Mouse (Mus musculus) embryo, embryonic 10.5 days (tissue): ENCODE data around the gene Gm14137.

ENCODE experiments used
- DNase-seq: peaks from one replicate; pipeline ENCODE4 v3.0.0-alpha.2; 2015; ENCODE audit warnings: low spot score

Gm14137 gene

DNA sequence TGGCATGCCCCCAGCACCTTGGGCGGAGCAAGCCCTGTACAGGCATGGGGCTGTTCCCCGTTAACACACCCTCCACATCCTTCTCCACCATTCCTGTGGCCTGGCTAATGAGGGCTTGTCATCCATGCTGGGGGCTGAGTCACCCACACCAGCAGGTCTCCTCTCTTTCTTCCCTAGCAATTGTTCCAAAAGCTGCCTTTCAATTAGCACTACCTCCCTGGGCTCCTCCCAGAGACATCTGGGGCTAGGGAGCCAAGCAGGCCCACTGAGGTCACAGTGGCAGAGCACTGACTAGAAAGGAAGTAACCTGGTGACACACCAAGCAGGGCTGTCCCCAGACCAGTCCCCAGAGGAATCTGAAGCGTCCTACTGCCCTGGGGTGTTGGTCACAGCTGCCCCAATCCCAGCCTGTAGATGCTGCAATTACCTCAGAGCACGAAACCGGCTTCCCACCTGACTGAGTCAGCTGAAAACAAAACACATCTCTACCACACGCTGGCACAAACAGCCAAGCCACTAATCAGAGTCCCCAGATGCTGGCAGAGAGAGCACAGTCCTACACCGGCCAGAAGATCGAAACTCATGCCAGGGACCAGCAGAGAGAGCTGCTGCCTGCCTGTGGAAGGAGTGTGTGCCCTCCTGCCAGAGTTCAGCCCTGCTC is at the start of gene Gm14137:
TSS of gene Gm14137 (plus strand) at position 519 of the 661 bp plus-strand sequence.
- DNase-seq, result no peak

GRCm38 (mm10) chr2:119136346-119136898 is 37.9 kb upstream of the Gm14137 start:
- DNase-seq, result no peak

- no peak for DNase-seq
These were observed 29.1 kb upstream of the Gm14137 start for GRCm38 (mm10) chr2:119145199-119145598.

DNA sequence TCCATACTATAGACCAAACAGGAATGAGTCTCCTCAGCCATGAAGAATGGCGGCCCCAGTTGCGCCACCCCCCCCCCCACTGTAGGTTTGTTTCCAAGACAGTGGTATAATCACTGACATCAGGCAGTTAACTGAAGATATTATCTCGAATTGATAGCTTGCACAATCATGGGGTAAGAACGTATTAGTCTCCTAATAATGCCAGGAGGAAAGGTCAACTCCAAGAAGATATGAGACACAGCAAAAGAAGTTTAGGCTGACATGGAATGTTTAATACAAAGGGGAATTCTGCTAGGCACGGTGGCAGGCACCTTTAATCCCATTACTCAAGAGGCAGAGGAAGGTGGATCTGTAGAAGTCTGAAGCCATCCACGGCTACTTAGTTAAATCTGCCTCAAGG is 27.9 kb upstream of the Gm14137 start:
- DNase-seq, result no peak

- no peak for DNase-seq
These were observed 27.1 kb upstream of the Gm14137 start for GRCm38 (mm10) chr2:119147160-119147678.

GRCm38 (mm10) chr2:119147775-119148174 is 26.5 kb upstream of the Gm14137 start:
- DNase-seq, result no peak

DNA sequence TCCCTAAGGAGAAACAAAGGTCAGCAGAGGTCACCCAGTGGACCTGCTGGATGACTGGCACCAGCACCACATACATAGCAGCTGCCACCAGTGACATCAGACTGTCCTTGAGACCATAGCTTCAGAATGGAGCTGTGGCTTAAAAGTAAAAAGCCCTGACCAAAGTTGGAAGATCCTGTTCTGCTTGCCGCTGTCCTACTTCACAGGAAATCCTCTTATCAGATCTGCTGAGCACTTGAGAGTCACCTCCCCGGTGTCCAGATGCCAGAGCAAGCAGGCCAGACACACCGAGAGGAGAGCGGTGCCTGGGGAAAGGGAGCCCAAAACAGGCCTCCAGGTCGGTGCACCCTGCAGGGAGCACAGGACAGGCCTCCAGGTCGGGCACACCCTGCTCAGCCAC is 22.1 kb upstream of the Gm14137 start:
- no peak for DNase-seq

DNA sequence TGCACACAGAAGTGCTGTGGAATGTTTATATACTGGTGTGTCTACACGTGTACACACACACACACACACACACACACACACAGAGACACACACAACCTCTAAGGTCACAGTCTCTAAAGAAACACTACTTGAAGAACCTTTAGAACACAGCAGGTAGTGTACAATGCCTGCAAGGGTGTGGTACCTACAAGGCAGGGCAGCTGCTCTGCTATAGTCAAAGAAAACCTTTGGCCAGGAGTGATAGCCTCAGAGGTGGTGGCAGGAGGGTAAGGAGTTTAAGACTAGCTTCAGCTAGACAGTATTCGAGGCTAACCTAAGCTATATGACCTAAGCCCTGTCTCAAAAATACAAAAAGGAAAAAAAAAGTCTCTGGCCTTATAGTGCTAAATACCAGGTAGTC is 19.6 kb upstream of the Gm14137 start:
- DNase-seq, result no peak

DNA sequence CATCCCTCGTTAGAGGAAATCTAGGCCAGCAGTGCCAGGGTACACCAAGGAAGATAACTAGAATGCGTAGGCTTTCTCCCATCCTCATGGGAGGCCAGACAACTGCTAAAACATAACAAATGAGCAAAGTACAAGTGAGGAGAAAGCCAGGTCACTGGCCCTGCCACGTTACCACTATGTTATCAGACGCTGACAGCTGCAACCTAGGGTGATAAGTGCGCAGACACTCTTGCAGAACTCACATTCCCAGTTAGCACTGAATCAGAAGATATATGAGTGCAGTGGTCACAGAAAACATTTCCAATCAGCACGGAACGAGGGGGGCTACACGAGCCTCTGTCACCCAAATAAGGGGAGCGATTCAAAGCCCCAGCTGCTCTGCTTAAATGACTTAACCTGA is 18.9 kb upstream of the Gm14137 start:
- no peak for DNase-seq

DNA sequence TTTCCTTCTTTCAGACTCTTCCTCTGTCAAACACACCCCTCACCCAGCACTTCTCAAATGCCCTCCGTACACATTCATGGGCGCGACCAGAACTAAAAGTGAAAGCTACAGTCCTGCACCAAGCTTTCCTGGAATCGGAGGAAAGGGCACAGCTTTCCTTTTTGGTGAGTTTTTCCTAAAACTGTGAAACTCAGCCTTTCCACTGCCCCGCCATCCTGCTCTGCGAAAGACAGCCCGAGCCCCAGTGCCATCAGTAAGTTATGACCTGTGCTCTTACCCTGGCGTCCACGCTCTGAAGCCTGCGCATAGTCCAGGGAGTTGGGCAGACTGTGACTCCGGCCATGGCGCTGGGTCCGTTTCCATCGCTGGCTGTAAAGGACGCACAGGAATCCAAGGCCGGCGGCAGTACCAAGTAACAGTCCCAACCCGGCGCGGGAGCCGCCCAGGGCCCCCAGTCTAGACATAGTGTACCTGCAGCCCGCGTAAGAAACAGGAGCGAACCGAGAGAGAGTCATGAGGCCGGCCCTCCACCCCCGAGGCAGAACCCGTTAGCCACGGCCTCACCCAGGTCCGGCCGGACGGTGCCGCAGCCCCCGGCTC is 18.1 kb upstream of the Gm14137 start:
- no peak for DNase-seq

DNA sequence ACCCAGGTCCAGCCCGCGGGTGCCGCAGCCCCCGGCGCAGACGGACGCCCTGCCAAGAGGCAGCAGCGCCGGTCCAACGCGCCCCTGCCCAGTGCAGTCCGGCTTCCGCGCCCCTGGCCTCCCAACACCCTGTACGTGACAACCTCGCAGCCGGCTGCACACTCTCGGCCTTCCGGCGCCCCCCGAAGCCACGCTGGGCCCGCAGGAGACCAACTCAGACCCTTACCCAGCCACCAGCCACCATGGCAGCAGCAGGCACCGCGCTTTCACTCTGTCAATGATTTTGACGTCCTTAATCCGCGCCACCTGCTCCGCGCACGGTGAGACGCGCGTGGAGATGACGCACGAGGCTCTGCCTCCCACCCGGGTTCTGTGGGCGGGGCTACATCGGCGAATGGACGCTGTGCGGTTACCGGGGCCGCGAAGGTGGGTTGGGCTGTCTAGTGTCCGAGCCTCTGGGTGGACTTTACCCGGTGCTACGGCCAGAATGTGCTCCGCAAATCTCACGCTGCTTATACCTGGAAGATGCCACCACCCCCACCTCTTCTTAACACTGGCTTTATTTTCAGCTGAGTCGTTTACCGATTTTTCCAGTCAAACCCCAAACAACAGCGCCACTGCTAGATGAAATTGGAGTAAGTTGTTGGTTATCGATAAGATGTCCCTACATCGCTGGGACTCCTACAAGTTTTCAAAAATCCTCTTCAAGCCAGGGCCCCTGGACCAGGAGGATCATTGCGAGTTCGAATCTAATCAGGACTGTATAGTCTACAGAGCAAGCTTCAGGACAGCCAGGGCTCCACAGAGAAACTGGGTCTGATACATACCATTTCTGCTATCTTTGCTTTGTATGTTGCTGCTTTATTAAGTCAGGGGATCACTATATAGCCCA is 17.4 kb upstream of the Gm14137 start, which contains the start of gene Rmdn3:
TSS of gene Rmdn3 (minus strand) at position 354 of the 892 bp plus-strand sequence.
- peak; percentile 97 for DNase-seq

DNA sequence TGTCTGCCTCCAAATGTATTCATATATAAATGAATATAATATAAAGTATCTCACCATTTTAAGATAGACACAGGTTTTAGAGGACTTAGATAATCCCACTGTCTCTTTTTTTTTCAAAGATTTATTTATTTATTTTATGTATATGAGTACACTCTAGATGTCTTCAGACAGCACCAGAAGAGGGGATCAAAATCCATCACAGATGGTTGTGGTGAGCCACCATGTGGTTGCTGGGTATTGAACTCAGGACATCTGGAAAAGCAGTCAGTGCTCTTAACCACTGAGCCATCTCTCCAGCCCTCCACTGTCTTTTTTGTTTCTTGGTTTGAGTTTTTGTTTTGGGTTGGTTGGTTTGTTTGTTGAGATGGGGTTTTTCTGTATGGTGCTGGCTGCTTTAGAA is 16.5 kb upstream of the Gm14137 start:
- no peak for DNase-seq

DNA sequence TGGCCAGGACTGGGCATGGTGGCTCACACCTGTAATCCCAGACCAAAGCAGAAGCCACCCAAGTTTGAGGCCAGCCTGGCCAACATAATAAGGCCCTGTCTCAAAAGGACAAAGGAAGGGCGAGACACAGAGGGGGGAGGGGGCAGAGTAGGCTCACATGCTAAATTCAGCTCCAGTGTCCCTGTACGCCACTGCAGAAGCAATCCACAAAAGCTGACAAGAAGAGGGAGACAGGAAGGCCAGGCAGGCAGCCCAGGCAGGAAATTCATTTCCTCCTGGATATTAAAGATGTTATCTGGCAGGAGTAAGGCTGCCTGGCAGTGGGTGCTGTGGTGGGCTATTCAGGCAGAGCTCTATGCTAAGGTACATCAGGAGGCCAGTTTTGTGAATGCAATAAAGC is 13.1 kb upstream of the Gm14137 start:
- no peak for DNase-seq

DNA sequence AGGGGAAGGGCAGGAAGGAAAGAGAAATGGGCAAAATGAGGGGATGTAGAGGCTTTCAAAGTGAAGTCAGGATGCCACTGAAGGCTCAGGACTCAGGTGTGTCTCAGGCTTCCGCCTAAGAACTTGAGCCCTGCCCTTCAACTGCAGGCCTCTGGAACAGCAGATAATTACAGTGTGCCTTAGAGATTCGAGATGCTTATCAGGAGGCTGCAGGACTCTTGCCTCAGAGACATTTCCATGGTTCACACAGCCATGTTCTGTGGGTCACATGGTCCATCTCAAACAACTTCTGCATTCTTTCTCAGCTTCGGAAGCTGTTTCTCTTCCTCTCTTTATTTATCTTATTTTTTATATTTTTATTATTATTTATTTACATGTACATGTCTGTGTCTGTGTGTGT is 11.2 kb upstream of the Gm14137 start:
- no peak for DNase-seq

DNA sequence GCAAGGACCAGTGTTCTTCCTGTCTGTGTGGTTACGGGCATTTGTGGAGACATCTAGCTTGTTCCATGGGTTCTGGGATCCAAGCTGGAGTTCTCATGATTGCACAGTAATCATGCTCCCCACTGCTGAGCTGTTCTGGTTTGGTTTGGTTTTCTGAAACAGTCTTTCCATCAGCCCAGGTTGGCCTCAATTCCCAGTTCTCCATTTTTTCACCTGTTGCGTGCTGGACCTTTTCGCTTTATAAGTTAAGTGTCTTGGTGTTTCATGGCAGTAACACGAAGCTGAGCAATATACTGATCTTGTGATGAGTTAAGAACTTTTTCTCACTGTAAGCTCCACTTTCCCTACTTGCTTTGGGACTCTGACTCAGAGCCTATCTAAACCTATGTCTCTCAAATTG is 10.3 kb upstream of the Gm14137 start:
- no peak for DNase-seq

GRCm38 (mm10) chr2:119165401-119165800 is 8.9 kb upstream of the Gm14137 start:
- DNase-seq, result no peak

DNA sequence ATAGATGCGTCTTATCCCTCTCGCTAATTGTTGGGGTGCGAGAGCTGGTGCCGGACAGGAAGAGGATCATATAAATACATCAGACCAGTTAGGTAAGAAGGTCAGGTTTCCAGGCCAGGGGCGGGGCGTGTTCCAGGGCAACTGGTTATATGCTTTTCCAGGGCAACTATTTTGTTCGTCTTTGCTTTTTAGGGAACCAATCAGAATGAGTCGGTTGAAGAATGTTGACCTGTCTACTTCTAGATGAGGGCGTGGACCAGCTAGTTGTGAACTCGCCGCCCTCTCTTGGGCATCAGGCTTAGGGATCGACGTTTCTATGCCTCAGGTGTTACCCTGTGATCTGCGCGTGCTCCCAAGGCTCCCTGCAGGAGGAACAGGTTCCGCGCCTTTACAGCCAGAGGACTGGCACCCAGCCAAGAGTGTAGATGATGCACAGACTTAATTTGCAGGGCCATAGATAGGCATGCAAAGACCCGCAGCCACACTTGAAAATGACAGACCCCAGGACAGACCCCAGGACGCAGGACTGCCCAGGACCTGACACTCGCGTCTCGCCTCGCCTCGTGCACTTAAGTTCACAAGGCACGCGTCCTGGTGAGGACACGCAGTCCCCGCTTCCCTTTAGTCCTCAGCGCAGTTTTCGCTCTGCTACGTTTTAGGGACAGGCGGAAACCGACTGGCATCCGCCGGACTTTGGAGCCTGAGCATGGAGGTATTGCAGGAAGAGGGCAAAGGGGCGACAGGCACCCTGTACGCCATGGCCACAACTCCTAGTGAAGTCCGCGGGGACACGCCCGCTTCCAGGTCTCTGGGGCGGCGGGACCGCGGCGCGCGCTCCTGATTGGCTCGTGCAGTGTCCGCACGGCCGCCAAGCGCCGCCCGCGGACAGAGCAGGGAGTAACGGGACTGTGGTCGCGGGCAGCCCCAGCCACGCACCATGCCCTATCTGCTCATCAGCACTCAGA is 7.1 kb upstream of the Gm14137 start, which contains the start of gene Gchfr:
TSS of gene Gchfr (plus strand) at position 873 of the 965 bp plus-strand sequence.
- peak; percentile 81 for DNase-seq

DNA sequence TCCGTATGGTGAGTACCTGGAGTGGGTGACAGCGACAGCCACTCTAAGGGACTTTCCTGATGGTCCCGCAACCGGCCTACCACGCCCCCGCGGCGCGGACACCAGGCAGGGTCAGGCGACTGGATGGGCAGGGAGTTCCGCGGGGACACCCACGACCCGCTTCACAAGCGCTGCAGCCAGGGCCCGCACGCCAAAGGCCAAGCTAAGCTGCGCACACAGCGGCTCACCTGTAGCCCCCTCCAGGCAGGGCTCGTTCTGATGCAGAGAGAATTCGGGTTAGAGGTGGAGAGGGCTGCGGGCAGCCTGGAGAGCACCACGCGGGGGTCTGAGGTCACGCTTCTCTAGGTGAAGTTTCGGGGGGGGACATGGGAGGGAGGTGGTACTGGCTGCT is 6.4 kb upstream of the Gm14137 start:
- DNase-seq, result no peak

DNA sequence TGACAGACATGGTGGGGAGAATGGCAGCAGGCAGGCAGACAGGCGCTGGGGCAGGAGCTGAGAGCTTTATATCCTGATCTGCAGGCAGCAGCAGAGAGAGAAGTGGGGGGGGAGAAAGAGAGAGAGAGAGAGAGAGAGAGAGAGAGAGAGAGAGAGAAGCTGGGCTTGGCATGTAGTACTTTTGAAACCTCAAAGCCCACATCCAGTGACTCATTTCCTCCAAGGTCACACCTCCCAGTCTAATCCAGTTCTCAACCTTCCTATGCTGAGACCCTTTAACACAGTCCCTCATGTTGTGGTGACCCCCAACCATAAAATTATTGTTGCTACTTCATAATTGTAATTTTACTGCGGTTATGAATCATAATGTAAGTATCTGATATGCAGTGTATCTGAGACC is 4.0 kb upstream of the Gm14137 start:
- no peak for DNase-seq

GRCm38 (mm10) chr2:119171574-119171973 is 2.7 kb upstream of the Gm14137 start:
- peak; percentile 52 for DNase-seq

- no peak for DNase-seq
These were observed 1.9 kb upstream of the Gm14137 start for GRCm38 (mm10) chr2:119172446-119172845.
